Mouse (Mus musculus): ENCODE measurements at regions not wholly inside any gene's neighbourhood (a gene's known extent, or its start where the extent isn't known, plus 50 kb on each side); places are given as distances from the start of the nearest gene placed in this dataset.

- no peak for DNase-seq (ENCODE audit: low spot score in 2 of 2)
Measured at GRCm38 (mm10) chr12:27283964-27284363, 58.4 kb downstream of the Sox11 start.

- no peak for DNase-seq (ENCODE audit: low spot score in 2 of 2)
Measured at GRCm38 (mm10) chr12:27261965-27262364, 80.4 kb downstream of the Sox11 start.

GRCm38 (mm10) chr12:27254125-27254524 is 88.2 kb downstream of the Sox11 start:
- peak in 1 of 2 experiments; percentile 14 for DNase-seq (ENCODE audit: low spot score in 2 of 2)

- DNase-seq (ENCODE audit: low spot score in 2 of 2), result no peak
Measured at GRCm38 (mm10) chr12:27251521-27251920, 90.9 kb downstream of the Sox11 start.

- no peak for DNase-seq (ENCODE audit: low spot score in 2 of 2)
Measured at GRCm38 (mm10) chr12:27248545-27248855, 93.9 kb downstream of the Sox11 start.

GRCm38 (mm10) chr12:27247756-27248544 is 94.4 kb downstream of the Sox11 start:
- DNase-seq (ENCODE audit: low spot score in 2 of 2), result no peak

- no peak for DNase-seq (ENCODE audit: low spot score in 2 of 2)
Measured at GRCm38 (mm10) chr12:27235748-27236147, 106.6 kb downstream of the Sox11 start.

GRCm38 (mm10) chr12:27221541-27221940 is 120.8 kb downstream of the Sox11 start:
- DNase-seq (ENCODE audit: low spot score in 2 of 2), result no peak

- DNase-seq (ENCODE audit: low spot score in 2 of 2), result no peak
Measured at GRCm38 (mm10) chr12:27201191-27201590, 141.2 kb downstream of the Sox11 start.

- no peak for DNase-seq (ENCODE audit: low spot score in 2 of 2)
Measured at GRCm38 (mm10) chr12:27194001-27194400, 148.4 kb downstream of the Sox11 start.

- no peak for DNase-seq (ENCODE audit: low spot score in 2 of 2)
Measured at GRCm38 (mm10) chr12:27191916-27192315, 150.5 kb downstream of the Sox11 start.

- no peak for DNase-seq (ENCODE audit: low spot score in 2 of 2)
Measured at GRCm38 (mm10) chr12:27187480-27187879, 154.9 kb downstream of the Sox11 start.

- peak; percentile 35 to 37 for DNase-seq (ENCODE audit: low spot score in 2 of 2)
Measured at GRCm38 (mm10) chr12:27182397-27183375, 159.7 kb downstream of the Sox11 start.

- no peak for DNase-seq (ENCODE audit: low spot score in 2 of 2)
Measured at GRCm38 (mm10) chr12:27173561-27173960, 168.8 kb downstream of the Sox11 start.

- DNase-seq (ENCODE audit: low spot score in 2 of 2), result no peak
Measured at GRCm38 (mm10) chr12:27173151-27173550, 169.2 kb downstream of the Sox11 start.

- DNase-seq (ENCODE audit: low spot score in 2 of 2), result no peak
Measured at GRCm38 (mm10) chr12:27171595-27171994, 170.8 kb downstream of the Sox11 start.

GRCm38 (mm10) chr12:27164920-27165504 is 177.4 kb downstream of the Sox11 start:
- no peak for DNase-seq (ENCODE audit: low spot score in 2 of 2)

GRCm38 (mm10) chr12:27160063-27160686 is 182.2 kb downstream of the Sox11 start:
- no peak for DNase-seq (ENCODE audit: low spot score in 2 of 2)

GRCm38 (mm10) chr12:27159416-27160062 is 182.8 kb downstream of the Sox11 start:
- no peak for DNase-seq (ENCODE audit: low spot score in 2 of 2)

- no peak for DNase-seq (ENCODE audit: low spot score in 2 of 2)
Measured at GRCm38 (mm10) chr12:27150871-27151853, 191.2 kb downstream of the Sox11 start.

Measured in heart, adult 9 months (tissue).